Mouse (Mus musculus) liver, postnatal 0 days (tissue): ENCODE results near the gene Mrpl42. TPM values are rescaled to one million over a fixed set of nuclear protein-coding genes. Genes with fewer than 3 reads are reported as not detected.

ENCODE experiments used
- ATAC-seq: fragments of 200-750 bp; cut with Nextera tagmentation; 2 replicates; pipeline ENCODE4 v1.8.0; 2017; ENCODE audit warnings: mild to moderate bottlenecking, moderate library complexity
- DNase-seq: peaks from one replicate; pipeline ENCODE4 v3.0.0-alpha.2; 2016
- H3K27ac ChIP-seq: fragments of 300-500 bp; sonication (generic); 2 replicates; pipeline ENCODE4 v1.5.1; 2014; ENCODE audit warnings: antibody characterized with exemption, moderate library complexity, mild to moderate bottlenecking, low read depth
- H3K27me3 ChIP-seq: fragments of 300-500 bp; sonication (generic); 2 replicates; pipeline ENCODE4 v1.6.1; 2014; ENCODE audit warnings: low read length, control low read depth, mixed read lengths; ENCODE audit not compliant: insufficient read depth
- H3K36me3 ChIP-seq: fragments of 300-500 bp; sonication (generic); replicated peaks from 2 replicates; pipeline ENCODE4 v1.6.1; 2014; ENCODE audit warnings: mild to moderate bottlenecking, control low read depth, low read length, moderate library complexity, mixed read lengths; ENCODE audit not compliant: insufficient read depth
- H3K4me1 ChIP-seq: fragments of 300-500 bp; sonication (generic); 2 replicates; pipeline ENCODE4 v1.6.1; 2014; ENCODE audit warnings: antibody characterized with exemption, mild to moderate bottlenecking, control low read depth; ENCODE audit not compliant: insufficient read depth
- H3K4me2 ChIP-seq: fragments of 300-500 bp; sonication (generic); 2 replicates; pipeline ENCODE4 v1.6.1; 2014; ENCODE audit warnings: low read depth, mild to moderate bottlenecking, low read length, moderate library complexity, mixed read lengths
- H3K4me3 ChIP-seq: fragments of 300-500 bp; sonication (generic); 2 replicates; pipeline ENCODE4 v1.5.1; 2014; ENCODE audit warnings: low read depth, low read length
- H3K9ac ChIP-seq: fragments of 300-500 bp; sonication (generic); replicated peaks from 2 replicates; pipeline ENCODE4 v1.6.1; 2014; ENCODE audit warnings: mild to moderate bottlenecking, moderate library complexity
- H3K9me3 ChIP-seq: fragments of 300-500 bp; sonication (generic); 2 replicates; pipeline ENCODE4 v1.6.1; 2016; ENCODE audit warnings: mild to moderate bottlenecking, control low read depth, low read length, mixed read lengths
- CTCF ChIP-seq: sonication (generic); IDR thresholded peaks from 2 replicates; pipeline ENCODE4 v1.5.1; 2016; ENCODE audit warnings: antibody characterized with exemption, low read depth
- EP300 ChIP-seq: IDR thresholded peaks from 2 replicates; pipeline ENCODE4 v1.6.1; 2016; ENCODE audit warnings: antibody characterized with exemption, low read depth, mild to moderate bottlenecking
- WGBS: fragments of 180-500 bp; shearing (Covaris S2); extraction: QIAGEN DNeasy Blood & Tissue Kit; methylation state at CpG from one replicate; pipeline ENCODE4 v1.1.7; 2014; ENCODE audit not compliant: insufficient replicate concordance; 5-methylcytosine and 5-hydroxymethylcytosine counted together
- polyA plus RNA-seq: library from polyadenylated mRNA; unstranded; fragments of >200 nt; fragmentation: Nextera tagmentation; extraction: Ambion mirVana; gene quantifications from 2 replicates; pipeline ENCODE4 v1.2.1, GENCODE M21; 2015

The Mrpl42 gene
- polyA plus RNA-seq, 1 experiment from 2014 or later = 163 TPM

DNA sequence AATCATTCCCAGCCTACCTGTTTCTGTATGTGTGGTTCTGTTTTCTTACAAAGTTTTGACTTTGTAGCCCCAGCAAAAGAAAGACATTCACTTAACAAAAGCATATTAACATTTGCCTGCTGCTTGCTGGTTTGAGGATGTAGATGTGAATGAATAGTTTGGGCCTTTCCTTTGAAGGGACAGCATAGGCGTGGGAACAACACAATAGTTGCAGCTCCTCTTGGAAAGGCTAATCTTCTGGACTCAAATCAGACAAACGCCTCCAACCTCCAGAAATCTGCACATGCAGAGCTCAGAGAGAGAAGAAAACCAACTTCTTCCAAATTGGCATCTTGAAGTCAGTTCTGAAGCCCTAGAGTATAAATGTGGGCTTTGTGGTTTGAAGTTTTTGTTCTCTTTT, 42.9 kb upstream of the Mrpl42 start:
- WGBS = 86% methylated on average over 2 of the region's 2 CpGs
- H3K4me1 ChIP-seq = no peaks in the 10 kb centered on the region
- H3K27me3 ChIP-seq = no peaks in the 10 kb centered on the region
- H3K4me3 ChIP-seq = no peak overlapping the region
- no peak for DNase-seq
- no peaks in the 10 kb centered on the region for H3K9me3 ChIP-seq
- H3K27ac ChIP-seq = no peak overlapping the region
- no peak overlapping the region for H3K9ac ChIP-seq
- no peak overlapping the region for H3K4me2 ChIP-seq
- no peak for ATAC-seq
- peaks cover 61% of the 10 kb centered on the region for H3K36me3 ChIP-seq
- no peak for TF ChIP-seq EP300
- TF ChIP-seq CTCF = no peak

DNA sequence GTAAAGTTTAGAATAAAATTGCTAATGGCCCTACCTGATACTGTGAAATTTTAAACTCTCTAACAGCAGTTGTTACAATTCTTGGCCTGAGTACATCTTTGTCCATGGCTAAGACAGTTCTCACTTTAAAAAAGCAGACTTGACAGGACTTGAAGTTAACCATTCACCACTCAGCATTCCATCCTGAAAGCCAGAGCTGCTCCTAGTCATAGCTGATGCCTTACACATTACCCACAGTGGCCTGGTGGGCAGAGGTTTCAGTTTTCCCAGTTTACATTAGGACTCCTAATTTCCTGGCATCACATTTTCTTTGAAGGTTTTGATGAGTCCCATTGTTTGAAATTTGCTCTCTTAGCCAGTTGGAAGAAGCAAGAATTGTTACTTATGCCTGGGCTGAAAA, 42.3 kb upstream of the Mrpl42 start:
- ATAC-seq (no peak), DNase-seq (no peak)

DNA sequence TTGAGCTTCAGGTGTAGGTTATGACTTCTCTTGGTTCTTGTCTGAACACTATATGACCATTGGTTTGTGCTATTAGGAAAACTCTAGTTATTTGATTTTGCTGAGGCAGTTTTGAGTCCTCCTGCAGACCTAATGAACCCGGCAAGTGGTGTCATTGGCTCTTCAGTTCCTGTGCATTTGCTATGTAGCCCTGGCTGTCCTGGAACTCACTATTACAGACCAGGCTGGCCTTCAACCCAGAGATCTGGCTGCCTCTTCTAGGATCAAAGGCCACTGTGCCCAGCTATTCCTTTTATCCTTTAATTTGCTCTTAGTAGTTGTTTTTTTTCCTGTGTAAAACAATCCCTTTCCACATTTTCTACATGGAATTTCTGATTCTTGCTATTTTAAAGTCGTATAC, 41.6 kb upstream of the Mrpl42 start:
- no peak for DNase-seq
- Histone ChIP-seq H3K9ac (no peak overlapping the region), H3K36me3 (peaks cover 50% of the 10 kb centered on the region), H3K27ac (no peak overlapping the region), H3K4me3 (no peak overlapping the region), H3K4me2 (no peak overlapping the region), H3K27me3 (no peaks in the 10 kb centered on the region), H3K4me1 (no peaks in the 10 kb centered on the region), H3K9me3 (no peaks in the 10 kb centered on the region)
- TF ChIP-seq EP300 = no peak
- TF ChIP-seq CTCF = no peak
- 76% methylated on average over 2 of the region's 2 CpGs for WGBS
- no peak for ATAC-seq

More for the DNA sequence above, 42.3 kb upstream of the Mrpl42 start:
- Histone ChIP-seq H3K9ac (no peak overlapping the region), H3K27ac (no peak overlapping the region), H3K4me3 (no peak overlapping the region), H3K27me3 (no peaks in the 10 kb centered on the region), H3K4me2 (no peak overlapping the region), H3K36me3 (peaks cover 55% of the 10 kb centered on the region), H3K9me3 (no peaks in the 10 kb centered on the region), H3K4me1 (no peaks in the 10 kb centered on the region)
- TF ChIP-seq CTCF (no peak), EP300 (no peak)

DNA sequence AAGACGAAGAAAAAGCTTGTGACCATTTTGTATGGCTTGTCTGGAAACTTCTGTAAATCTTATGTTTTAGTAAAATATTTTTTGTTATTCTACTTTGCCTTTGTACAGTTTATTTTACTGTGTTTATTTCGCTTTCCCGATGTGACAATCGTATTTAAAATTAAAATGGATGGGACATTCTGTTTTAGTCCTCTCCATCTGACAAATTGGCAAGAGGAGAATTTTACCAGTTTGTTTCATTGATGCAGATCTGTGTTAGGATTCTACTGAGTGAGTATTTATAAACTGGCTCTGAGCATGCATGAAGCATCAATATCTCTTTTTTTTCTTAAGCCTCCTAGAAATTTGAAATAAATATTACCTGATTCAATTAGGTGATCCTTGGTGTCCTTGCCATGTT, 41.2 kb upstream of the Mrpl42 start:
- ATAC-seq (no peak), DNase-seq (no peak)
- Histone ChIP-seq H3K4me1 (no peaks in the 10 kb centered on the region), H3K9ac (no peak overlapping the region), H3K4me2 (no peak overlapping the region), H3K9me3 (no peaks in the 10 kb centered on the region), H3K27me3 (no peaks in the 10 kb centered on the region), H3K27ac (no peak overlapping the region), H3K4me3 (no peak overlapping the region), H3K36me3 (peaks cover 45% of the 10 kb centered on the region)
- 89% methylated on average over 4 of the region's 4 CpGs for WGBS
- no peak for TF ChIP-seq EP300
- no peak for TF ChIP-seq CTCF

DNA sequence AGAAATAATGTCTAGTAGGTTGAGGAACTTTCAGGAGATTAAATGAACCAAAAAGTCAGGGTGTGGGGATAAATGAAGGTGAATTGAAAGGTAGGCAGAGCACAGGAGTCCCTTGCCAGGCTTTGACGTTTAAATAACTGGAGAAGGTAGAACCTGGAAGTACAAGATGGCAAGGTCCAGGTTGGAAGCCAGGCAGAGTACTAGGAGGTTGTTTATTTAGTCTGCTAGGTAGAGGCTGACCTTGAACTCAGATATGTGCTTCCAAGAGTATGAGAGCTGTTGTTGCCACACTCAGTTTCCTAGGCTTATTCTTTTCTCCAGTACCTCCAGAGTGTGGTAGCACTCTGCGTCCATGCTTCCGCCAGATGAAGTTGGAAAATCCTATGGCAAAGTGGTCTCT, 38.1 kb upstream of the Mrpl42 start:
- H3K27me3 ChIP-seq = no peaks in the 10 kb centered on the region
- ATAC-seq = no peak
- 79% methylated on average over 3 of the region's 3 CpGs for WGBS
- no peak for DNase-seq
- no peaks in the 10 kb centered on the region for H3K4me1 ChIP-seq
- H3K4me3 ChIP-seq = no peak overlapping the region
- no peak overlapping the region for H3K27ac ChIP-seq
- no peak for TF ChIP-seq EP300
- TF ChIP-seq CTCF = no peak
- no peak overlapping the region for H3K4me2 ChIP-seq
- H3K36me3 ChIP-seq = peaks cover 16% of the 10 kb centered on the region
- H3K9ac ChIP-seq = no peak overlapping the region
- no peaks in the 10 kb centered on the region for H3K9me3 ChIP-seq

DNA sequence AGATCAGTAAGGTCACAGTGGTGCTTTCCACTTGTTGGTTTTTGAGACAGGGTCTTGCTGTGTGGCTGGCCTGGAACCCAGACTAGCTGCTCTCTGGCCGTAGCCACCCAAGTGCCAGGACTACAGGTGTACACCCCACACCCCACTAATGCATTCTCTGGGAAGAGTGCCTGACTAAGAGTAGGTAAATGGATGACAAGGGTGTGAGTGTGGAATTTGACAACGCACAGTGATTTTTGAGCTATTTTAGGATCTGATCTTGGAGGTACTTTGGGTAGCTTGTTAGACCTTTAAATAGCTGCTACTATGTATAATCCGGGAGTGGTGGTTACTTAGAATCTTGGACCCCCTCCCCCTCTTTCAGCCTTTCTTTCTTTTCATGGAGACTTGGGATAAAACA, 37.5 kb upstream of the Mrpl42 start:
- DNase-seq = no peak
- ATAC-seq = no peak
- Histone ChIP-seq H3K4me2 (no peak overlapping the region), H3K9ac (no peak overlapping the region), H3K9me3 (no peaks in the 10 kb centered on the region), H3K27ac (no peak overlapping the region), H3K4me1 (no peaks in the 10 kb centered on the region), H3K27me3 (no peaks in the 10 kb centered on the region), H3K36me3 (peaks cover 11% of the 10 kb centered on the region), H3K4me3 (no peak overlapping the region)
- TF ChIP-seq CTCF = no peak
- TF ChIP-seq EP300 = no peak
- WGBS = 86% methylated on average over 3 of the region's 3 CpGs

DNA sequence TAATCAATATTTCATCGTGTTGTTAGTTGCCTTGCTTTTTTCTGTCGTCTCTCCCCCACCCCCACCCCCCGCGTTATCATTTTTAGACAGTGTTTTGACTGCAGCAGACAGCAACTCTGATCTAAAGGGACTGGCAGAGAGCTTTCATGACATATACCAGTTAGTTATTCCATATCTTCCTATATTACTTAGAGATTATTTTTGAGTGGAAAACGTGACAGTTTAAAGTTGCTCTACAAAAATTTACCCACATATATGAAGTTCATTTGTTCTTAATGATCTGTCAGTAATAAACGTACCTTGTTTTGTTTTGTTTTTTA, 34.4 kb upstream of the Mrpl42 start:
- no peaks in the 10 kb centered on the region for H3K27me3 ChIP-seq
- H3K9me3 ChIP-seq = no peaks in the 10 kb centered on the region
- H3K9ac ChIP-seq = no peak overlapping the region
- TF ChIP-seq CTCF (no peak), EP300 (no peak)
- no peak overlapping the region for H3K4me3 ChIP-seq
- 61% methylated on average over 6 of the region's 6 CpGs for WGBS
- ATAC-seq (no peak), DNase-seq (no peak)
- H3K4me1 ChIP-seq = peaks cover 6% of the 10 kb centered on the region; the same call in 1 of the 2 replicates
- H3K27ac ChIP-seq = no peak overlapping the region
- H3K4me2 ChIP-seq = no peak overlapping the region
- H3K36me3 ChIP-seq = no peaks in the 10 kb centered on the region
